In the genomic region with DNA sequence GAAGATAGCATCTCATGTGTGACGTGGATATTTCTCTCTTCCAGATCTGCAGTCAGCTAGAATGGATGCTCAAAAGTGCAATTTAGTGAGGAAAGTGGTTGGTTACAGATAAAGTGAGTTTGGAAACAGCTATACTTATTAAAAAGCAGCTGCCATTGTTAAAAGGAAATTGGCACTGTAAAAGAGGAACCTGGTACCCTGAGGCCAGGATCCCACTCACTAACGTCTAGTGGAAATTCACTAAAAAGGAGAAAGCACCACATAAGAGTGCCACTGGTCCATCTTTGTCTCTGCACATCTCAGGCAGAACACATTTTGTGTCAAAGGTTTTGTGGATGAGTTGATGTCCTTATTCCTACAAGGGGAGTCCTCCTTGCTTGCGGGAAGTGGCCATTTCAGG, we compare ENCODE assay signal across 31 mouse cellular contexts. TPM values are rescaled to one million over a fixed set of nuclear protein-coding genes. Genes with fewer than 3 reads are reported as not detected.
DNase-seq lines count a peak whose midpoint lies in the region; ATAC-seq lines count a peak whose summit lies in the region.
"Had no signal": no experiment of that assay in that cellular context is flagged by ENCODE, and none has a peak within 500 bp of the region (broad histone marks: within the 10 kb centered on the region; RNA-seq: fewer than 3 reads in every experiment).

No protein-coding gene starts in this region.

- ATAC-seq in granulocyte monocyte progenitor cell, adult 5-6 weeks (replicated peaks; ENCODE audit: poor library complexity, severe bottlenecking) = peak; percentile 44
- ATAC-seq in midbrain, embryonic 11.5 days (ENCODE audit: low FRiP score) = no peak
- ATAC-seq: forebrain, embryonic 15.5 days had no signal

- DNase-seq in heart, adult 11 months = peak; percentile 58
- DNase-seq in heart, adult 18-20 months = no peak
- peak; percentile 45 for DNase-seq in A20 (ENCODE audit: low read depth, low spot score)
- DNase-seq in thymus, postnatal 36 days = no peak
- DNase-seq in midbrain, embryonic 11.5 days (ENCODE audit: low spot score, missing footprints) = no peak
- DNase-seq: adrenal gland, adult 2 months; adrenal gland, postnatal 14 days; cerebellum, adult 11 months; cerebellum, adult 2 months; cerebellum, adult 9-11 months; cerebellum, postnatal 25 days; embryo, embryonic 11 days; gastrocnemius, postnatal 10 days had no signal

- H3K9ac ChIP-seq in midbrain, embryonic 11.5 days (ENCODE audit: low read length) = no peak overlapping the region
- H3K9ac ChIP-seq: embryonic facial prominence, embryonic 13.5 days; forebrain, embryonic 12.5 days; forebrain, embryonic 15.5 days; hindbrain, embryonic 12.5 days; hindbrain, embryonic 15.5 days had no signal

- H3K4me1 ChIP-seq in midbrain, embryonic 11.5 days (ENCODE audit: control insufficient read depth, insufficient read depth, low read length) = no peaks in the 10 kb centered on the region
- H3K4me1 ChIP-seq: embryonic facial prominence, embryonic 10.5 days; embryonic facial prominence, embryonic 13.5 days; forebrain, embryonic 12.5 days; forebrain, embryonic 15.5 days; hindbrain, embryonic 12.5 days; hindbrain, embryonic 15.5 days had no signal

- H3K27ac ChIP-seq in midbrain, embryonic 11.5 days (ENCODE audit: low read depth, low read length) = no peak overlapping the region
- H3K27ac ChIP-seq: embryonic facial prominence, embryonic 10.5 days; embryonic facial prominence, embryonic 13.5 days; forebrain, embryonic 12.5 days; forebrain, embryonic 15.5 days; hindbrain, embryonic 12.5 days; hindbrain, embryonic 15.5 days had no signal

- no peak overlapping the region for H3K4me2 ChIP-seq in midbrain, embryonic 11.5 days
- H3K4me2 ChIP-seq: embryonic facial prominence, embryonic 13.5 days; forebrain, embryonic 12.5 days; forebrain, embryonic 15.5 days; heart, embryonic 11.5 days; hindbrain, embryonic 12.5 days; hindbrain, embryonic 15.5 days had no signal

- H3K27me3 ChIP-seq in midbrain, embryonic 11.5 days (ENCODE audit: control insufficient read depth, insufficient read depth, low read length) = no peaks in the 10 kb centered on the region
- H3K27me3 ChIP-seq: embryonic facial prominence, embryonic 13.5 days; forebrain, embryonic 15.5 days; hindbrain, embryonic 15.5 days had no signal

- H3K36me3 ChIP-seq in midbrain, embryonic 11.5 days (ENCODE audit: control insufficient read depth, insufficient read depth, low read length) = no peaks in the 10 kb centered on the region
- H3K36me3 ChIP-seq: forebrain, embryonic 12.5 days; forebrain, embryonic 15.5 days; hindbrain, embryonic 12.5 days; hindbrain, embryonic 15.5 days had no signal

- H3K9me3 ChIP-seq in midbrain, embryonic 11.5 days (ENCODE audit: control insufficient read depth, low read length) = no peaks in the 10 kb centered on the region
- H3K9me3 ChIP-seq: embryonic facial prominence, embryonic 10.5 days; embryonic facial prominence, embryonic 13.5 days; forebrain, embryonic 12.5 days; forebrain, embryonic 15.5 days; hindbrain, embryonic 12.5 days; hindbrain, embryonic 15.5 days had no signal

- H3K4me3 ChIP-seq in midbrain, embryonic 11.5 days (ENCODE audit: low read depth, low read length) = no peak overlapping the region
- H3K4me3 ChIP-seq: embryonic facial prominence, embryonic 10.5 days; embryonic facial prominence, embryonic 13.5 days; erythroblast, embryonic 14.5 days; forebrain, embryonic 12.5 days; forebrain, embryonic 15.5 days; hindbrain, embryonic 12.5 days; hindbrain, embryonic 15.5 days had no signal

- WGBS in midbrain, embryonic 11.5 days = 85% methylated on average over 3 of the region's 3 CpGs

RNA-seq across cellular contexts. Expression of a gene that starts 7.2 kb away (rescaled TPM):
- total RNA-seq in heart, adult 18-20 months (2021) = under 1 TPM; 0.26 to 0.47 TPM
- 0.17 TPM in 1 of 2 replicates, not detected in the other for total RNA-seq in granulocyte monocyte progenitor cell, adult 5-6 weeks (2014; fragmentation: Nextera tagmentation)
- total RNA-seq in granulocyte monocyte progenitor cell, adult 5-6 weeks (2017) = 0.17 TPM in 1 of 2 replicates, not detected in the other
- 0.23 and 0.52 TPM in 2 replicates for polyA plus RNA-seq in midbrain, embryonic 11.5 days (2014; fragmentation: Nextera tagmentation; extraction: Ambion mirVana)
- total RNA-seq: hematopoietic stem cell, adult 5-6 weeks had no signal
- polyA plus RNA-seq: erythroblast, embryonic 14.5 days had no signal

RNA-seq across cellular contexts. Expression of a gene that starts 27.5 kb away (rescaled TPM):
- not detected for total RNA-seq in heart, adult 18-20 months (2021)
- total RNA-seq in granulocyte monocyte progenitor cell, adult 5-6 weeks (2014; fragmentation: Nextera tagmentation) = not detected in 2 replicates
- total RNA-seq in granulocyte monocyte progenitor cell, adult 5-6 weeks (2017) = not detected in 2 replicates
- polyA plus RNA-seq in midbrain, embryonic 11.5 days (2014; fragmentation: Nextera tagmentation; extraction: Ambion mirVana) = not detected in 2 replicates
- total RNA-seq: gastrocnemius, adult 18-20 months; gastrocnemius, postnatal 10 days; heart, adult 8-10 months; heart, postnatal 25 days; hematopoietic stem cell, adult 5-6 weeks; MEL had no signal
- polyA plus RNA-seq: cerebellum, adult 2 months; cortical plate, adult 2 months; embryonic facial prominence, embryonic 10.5 days; embryonic facial prominence, embryonic 13.5 days; erythroblast, embryonic 14.5 days; forebrain, embryonic 12.5 days; forebrain, embryonic 15.5 days; heart, embryonic 11.5 days; heart, embryonic 14.5 days; heart, postnatal 0 days; hindbrain, embryonic 12.5 days; hindbrain, embryonic 15.5 days; intestine, embryonic 14.5 days had no signal

RNA-seq across cellular contexts. Expression of a gene that starts 45.5 kb away (rescaled TPM):
- 1 to 10 TPM; 1.2 to 1.4 TPM for total RNA-seq in heart, adult 18-20 months (2021)
- total RNA-seq in granulocyte monocyte progenitor cell, adult 5-6 weeks (2014; fragmentation: Nextera tagmentation) = not detected in 2 replicates
- total RNA-seq in granulocyte monocyte progenitor cell, adult 5-6 weeks (2017) = not detected in 2 replicates
- polyA plus RNA-seq in midbrain, embryonic 11.5 days (2014; fragmentation: Nextera tagmentation; extraction: Ambion mirVana) = 1.6 and 1.7 TPM in 2 replicates
- total RNA-seq: hematopoietic stem cell, adult 5-6 weeks; MEL had no signal
- polyA plus RNA-seq: embryonic facial prominence, embryonic 13.5 days; erythroblast, embryonic 14.5 days; heart, embryonic 11.5 days had no signal

RNA-seq across cellular contexts. Expression of a gene that starts 53.3 kb away (rescaled TPM):
- 10 to 100 TPM; 14.7 to 16.6 TPM for total RNA-seq in heart, adult 18-20 months (2021)
- total RNA-seq in granulocyte monocyte progenitor cell, adult 5-6 weeks (2014; fragmentation: Nextera tagmentation) = 6.3 and 10.6 TPM in 2 replicates
- total RNA-seq in granulocyte monocyte progenitor cell, adult 5-6 weeks (2017) = 6.7 and 7.0 TPM in 2 replicates
- 8.9 and 9.7 TPM in 2 replicates for polyA plus RNA-seq in midbrain, embryonic 11.5 days (2014; fragmentation: Nextera tagmentation; extraction: Ambion mirVana)
- total RNA-seq: MEL had no signal

Comparison
In these comparisons a context has a peak if more than half of its experiments do, and no peak if none do; other contexts are left out.
1. DNase-seq: peak in heart, adult 11 months (single experiment) and A20 (single experiment); none in heart, adult 18-20 months (0 of 2), thymus, postnatal 36 days (0 of 2) and midbrain, embryonic 11.5 days (single experiment).